Mouse (Mus musculus) thymus, postnatal 25 days (tissue): ENCODE data around the gene Ccnd3.

Experiments
- DNase-seq: peaks from one replicate; pipeline ENCODE4 v3.0.0; 2022

The Ccnd3 gene

GRCm38 (mm10) chr17:47504941-47505346, at the start of gene Ccnd3:
Ccnd3 (plus strand) TSS chr17:47505051.
- peak; percentile 91 for DNase-seq

- DNase-seq, result no peak
These were observed 46.5 kb upstream of the Ccnd3 start for GRCm38 (mm10) chr17:47458310-47458709.

DNA sequence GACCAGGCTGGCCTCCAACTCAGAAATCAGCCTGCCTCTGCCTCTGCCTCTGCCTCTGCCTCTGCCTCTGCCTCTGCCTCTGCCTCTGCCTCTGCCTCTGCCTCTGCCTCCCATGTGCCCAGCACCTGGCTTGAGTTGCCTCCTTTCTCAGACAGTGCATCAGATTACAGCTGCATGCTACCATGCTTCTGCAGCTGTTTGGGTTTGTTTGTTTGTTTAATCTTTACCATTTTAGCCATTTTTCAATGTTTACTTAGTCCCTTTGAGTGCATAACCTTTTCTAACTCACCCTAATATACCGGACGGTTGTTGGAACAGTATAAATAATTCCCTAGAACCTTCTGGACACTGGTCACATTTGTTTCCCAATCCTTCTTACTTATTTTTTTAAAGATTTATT, 45.9 kb upstream of the Ccnd3 start:
- no peak for DNase-seq

GRCm38 (mm10) chr17:47459341-47459919, 45.4 kb upstream of the Ccnd3 start:
- DNase-seq, result no peak

DNA sequence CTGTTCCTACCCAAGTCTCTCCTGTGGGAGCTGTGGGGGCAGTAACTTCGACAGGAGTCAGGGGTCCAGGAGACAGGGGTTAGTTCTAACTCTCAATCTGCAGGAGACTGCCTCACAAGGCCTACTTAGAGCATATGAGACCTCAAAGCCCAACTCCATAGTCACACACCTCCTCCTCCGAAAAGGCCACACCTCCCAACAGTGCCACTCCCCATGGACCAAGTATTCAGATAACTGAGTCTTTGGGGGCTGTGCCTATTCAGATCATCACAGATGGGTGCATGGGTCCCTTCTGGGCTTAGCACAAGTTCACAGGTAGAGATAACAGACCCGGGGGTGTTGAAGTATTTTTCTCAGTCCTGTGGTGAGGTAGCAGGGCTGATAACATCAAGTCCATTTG, 43.2 kb upstream of the Ccnd3 start:
- no peak for DNase-seq

DNA sequence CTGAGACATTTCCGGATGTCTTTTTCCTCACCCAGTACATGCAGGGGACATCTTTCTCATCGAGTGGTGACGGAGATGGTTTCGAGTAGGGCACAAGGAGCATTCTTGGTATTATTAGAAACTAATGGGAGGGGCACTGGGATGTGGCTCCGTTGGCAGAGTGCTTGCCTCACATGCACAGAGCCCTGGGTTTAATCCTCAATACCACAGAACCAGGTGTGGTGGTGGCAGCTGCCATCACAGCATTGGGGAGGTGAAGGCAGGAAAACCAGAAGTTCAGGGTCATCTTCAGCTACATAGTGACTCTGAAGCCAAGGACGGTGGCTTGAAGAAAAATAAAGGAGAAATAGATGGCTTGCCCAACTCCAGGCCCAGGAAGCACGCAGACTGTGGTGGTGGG, 42.6 kb upstream of the Ccnd3 start:
- no peak for DNase-seq

DNA sequence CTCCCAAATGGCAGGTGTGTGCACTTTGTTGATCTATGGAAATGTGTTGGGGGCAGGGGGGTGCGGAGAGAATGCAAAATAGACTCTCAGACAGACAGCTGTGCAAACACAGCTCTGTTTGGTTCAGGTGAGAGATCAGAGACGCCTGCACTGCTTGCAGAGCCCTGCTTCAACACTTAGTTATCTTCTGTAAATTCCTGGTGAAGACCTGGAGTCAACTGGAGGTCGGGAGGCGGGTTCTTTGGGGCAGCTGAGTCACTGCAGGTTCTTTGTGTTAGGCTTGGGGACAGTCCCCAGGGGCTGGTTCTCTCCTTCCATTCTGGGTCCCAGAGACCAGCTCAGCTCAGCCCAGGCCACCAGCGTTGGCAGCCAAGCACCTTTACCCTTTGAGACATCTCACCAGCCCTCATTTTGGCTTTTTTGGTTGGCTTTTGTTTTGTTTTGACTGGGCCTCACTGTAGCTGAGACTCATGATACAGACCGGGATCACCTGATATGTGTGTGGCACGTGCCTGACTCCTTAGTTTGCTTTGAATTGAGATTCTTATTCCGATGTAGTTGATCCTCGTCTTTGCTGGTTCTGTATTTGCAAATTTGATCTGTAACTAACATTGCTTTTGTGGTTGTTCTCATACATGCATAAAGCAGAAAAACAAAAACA, 42.0 kb upstream of the Ccnd3 start:
- no peak for DNase-seq

DNA sequence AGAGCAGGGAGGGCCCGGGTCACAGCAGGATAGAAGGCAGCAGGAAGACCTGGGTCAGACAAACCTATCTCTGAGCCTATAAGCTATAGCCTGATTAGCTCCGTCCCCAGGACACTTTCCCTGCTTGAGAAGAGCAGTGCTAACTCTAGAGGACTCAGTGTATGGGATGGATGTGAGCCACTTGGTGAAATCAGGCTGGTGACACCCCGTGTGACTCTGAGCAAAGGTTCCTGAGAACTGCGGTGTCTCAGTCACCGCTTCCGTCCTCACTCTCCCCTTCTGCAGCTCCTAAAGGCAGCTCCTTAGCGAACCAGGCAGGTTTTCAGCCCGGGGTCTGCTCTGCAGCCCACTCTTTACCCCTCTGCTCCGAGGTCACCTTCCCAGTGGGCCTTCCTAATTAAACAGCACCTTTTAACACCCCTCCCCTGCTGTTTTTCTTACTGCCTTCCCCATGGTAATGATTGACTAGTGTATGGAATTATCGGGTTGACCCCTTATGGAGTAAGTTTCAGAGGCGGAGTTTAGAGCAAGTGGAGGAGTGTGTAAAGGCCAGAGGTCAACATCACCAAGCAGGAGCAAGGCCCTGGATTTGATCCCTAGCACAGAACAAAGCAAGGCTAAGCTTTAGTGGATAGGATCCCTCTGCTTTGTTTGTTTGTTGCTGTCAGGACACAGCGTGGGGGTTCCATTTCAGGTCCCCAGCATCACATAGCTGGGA, 40.4 kb upstream of the Ccnd3 start:
- DNase-seq, result no peak

DNA sequence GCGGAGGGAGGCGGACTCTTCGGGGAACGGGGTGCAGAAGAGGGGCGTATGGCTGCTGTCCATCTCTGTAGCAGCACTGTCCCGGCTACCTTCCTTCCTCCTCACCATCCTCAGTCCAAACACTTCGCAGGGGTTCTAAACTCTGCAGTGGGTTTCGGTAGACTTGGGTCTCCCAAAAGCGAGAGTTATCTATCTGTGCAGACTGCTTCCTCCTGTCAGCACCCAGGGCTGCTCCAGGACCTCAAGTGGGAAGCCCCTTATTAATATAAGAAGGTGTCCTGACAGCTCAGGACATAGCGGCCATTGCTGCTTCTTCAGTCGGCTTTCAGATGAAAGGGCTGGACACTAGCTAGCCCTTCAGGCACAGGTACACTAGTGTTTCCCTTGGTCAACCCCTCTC, 39.8 kb upstream of the Ccnd3 start:
- no peak for DNase-seq

GRCm38 (mm10) chr17:47466284-47466683, 38.6 kb upstream of the Ccnd3 start:
- no peak for DNase-seq

GRCm38 (mm10) chr17:47467659-47468058, 37.2 kb upstream of the Ccnd3 start:
- DNase-seq, result no peak

- DNase-seq, result no peak
These were observed 36.8 kb upstream of the Ccnd3 start for GRCm38 (mm10) chr17:47468063-47468462.

- DNase-seq, result peak; percentile 33
These were observed 36.4 kb upstream of the Ccnd3 start for GRCm38 (mm10) chr17:47468466-47468865.

GRCm38 (mm10) chr17:47469642-47470041, 35.2 kb upstream of the Ccnd3 start:
- DNase-seq, result no peak

GRCm38 (mm10) chr17:47470121-47470520, 34.7 kb upstream of the Ccnd3 start:
- no peak for DNase-seq

DNA sequence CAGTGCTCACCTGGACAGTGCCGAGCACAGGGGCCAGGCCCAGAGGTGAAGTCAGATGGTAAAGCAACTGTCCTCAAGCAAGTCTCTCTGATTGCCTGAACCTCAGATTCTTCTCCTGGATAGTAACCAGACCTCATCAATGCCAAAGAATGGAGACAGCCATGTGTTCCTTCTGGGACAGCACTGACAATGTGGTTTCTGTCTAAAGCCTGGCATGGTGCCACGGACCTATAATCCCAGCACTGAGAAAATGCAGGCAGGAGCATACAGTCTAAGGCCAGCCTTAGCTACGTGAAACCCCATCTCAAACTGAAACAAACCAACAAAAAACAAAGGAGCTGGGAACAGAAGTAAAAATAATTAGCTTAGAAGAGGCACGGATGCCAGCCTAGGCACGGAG, 34.2 kb upstream of the Ccnd3 start:
- DNase-seq, result no peak

- no peak for DNase-seq
These were observed 32.2 kb upstream of the Ccnd3 start for GRCm38 (mm10) chr17:47472435-47473350.

- DNase-seq, result peak; percentile 75
These were observed 31.3 kb upstream of the Ccnd3 start for GRCm38 (mm10) chr17:47473434-47473974.

DNA sequence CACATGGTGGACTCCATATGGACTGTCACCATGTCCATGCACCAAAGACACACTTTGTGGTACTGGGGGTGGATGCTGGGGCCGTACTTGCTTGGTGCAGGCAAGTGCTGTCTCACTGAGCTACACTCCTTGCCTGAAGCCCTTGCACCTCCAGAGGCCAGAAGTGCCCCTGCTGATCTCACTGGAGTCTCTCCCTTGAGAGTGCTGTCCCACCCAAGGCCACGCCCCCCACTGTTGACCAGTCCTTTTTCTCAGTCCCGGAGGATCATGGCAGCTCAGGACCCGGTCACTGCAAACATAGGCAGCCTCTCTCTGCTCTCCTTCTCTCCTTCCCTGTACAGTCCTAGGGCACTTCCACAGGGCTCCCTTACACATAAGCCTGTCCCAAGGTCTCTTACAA, 30.6 kb upstream of the Ccnd3 start:
- DNase-seq, result no peak

DNA sequence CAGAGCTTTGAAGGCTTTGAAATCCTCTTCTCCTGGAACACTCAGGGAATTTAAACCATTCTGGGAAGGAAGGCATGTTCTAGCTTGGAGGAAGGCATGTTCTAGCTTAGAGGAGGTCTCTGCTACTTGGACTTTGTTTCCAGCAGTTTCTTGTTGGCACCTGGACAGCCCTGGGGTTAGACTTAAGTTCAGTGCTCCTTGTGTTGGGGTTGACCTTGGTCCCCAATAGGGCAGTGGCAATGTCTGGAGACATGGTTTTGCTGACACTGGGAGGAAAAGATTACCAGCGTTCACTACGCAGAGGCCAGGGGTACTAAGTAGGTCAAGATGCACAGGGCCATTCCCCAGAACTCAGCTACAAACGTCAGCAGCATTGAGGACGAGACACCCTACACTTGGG, 29.7 kb upstream of the Ccnd3 start:
- no peak for DNase-seq

DNA sequence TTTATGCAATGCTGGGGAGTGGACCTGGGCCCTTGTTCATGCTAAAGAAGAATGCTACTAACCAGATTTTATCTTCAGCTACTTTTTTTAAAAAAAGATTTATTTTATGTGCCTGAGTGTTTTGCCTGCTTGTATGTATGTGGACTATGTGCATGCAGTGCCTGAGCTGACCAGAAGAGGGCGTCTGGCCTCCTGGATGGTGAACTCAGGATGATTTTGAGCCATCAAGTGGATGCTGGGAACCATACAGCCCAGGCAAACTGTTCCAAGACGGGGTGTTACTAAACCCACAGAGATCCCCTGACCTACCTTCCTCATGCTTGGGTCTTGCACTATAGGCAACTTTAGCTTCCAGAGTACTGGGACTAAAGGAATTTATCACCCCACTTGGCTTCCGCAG, 29.1 kb upstream of the Ccnd3 start:
- peak; percentile 39 for DNase-seq

- DNase-seq, result no peak
These were observed 25.0 kb upstream of the Ccnd3 start for GRCm38 (mm10) chr17:47479887-47480286.

DNA sequence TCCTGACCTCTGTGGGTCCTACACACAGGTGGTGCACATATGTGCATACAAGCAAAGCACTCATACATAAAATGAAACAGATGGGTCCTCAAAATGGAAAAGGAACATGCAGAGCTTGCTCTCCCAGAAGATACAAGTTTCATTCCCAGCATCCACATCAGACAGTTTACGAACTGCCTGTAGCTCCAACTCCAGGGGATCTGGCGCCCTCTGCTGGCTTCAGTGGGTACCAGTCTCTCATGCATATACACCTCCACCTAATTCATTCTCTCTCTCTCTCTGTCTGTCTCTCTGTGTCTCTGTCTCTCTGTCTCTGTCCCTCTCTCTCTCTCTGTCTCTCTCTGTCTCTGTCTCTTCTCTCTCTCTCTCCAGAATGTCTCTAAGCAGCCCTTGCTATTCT, 22.4 kb upstream of the Ccnd3 start:
- DNase-seq, result peak; percentile 73
